19 mouse cellular contexts compared by ENCODE assay signal in genomic region chr8:61527037-61527436, GRCm38 (mm10). TPM values are rescaled to one million over a fixed set of nuclear protein-coding genes. Genes with fewer than 3 reads are reported as not detected.
DNase-seq lines count a peak whose midpoint lies in the region; ATAC-seq and TF ChIP-seq lines count a peak whose summit lies in the region.
"Had no signal": no experiment of that assay in that cellular context is flagged by ENCODE, and none has a peak within 500 bp of the region (broad histone marks: within the 10 kb centered on the region; RNA-seq: fewer than 3 reads in every experiment).

No protein-coding gene starts in this region.

- H3K9ac ChIP-seq in forebrain, postnatal 0 days: no peak overlapping the region
- no peak overlapping the region for H3K9ac ChIP-seq in forebrain, embryonic 13.5 days
- H3K9ac ChIP-seq in lung, postnatal 0 days (replicated peaks; ENCODE audit: low read depth): no peak overlapping the region
- H3K9ac ChIP-seq in embryonic facial prominence, embryonic 15.5 days: no peak overlapping the region
- H3K9ac ChIP-seq in stomach, postnatal 0 days (ENCODE audit: low read length): no peak overlapping the region

- H3K4me2 ChIP-seq in forebrain, postnatal 0 days (ENCODE audit: low read depth): no peak overlapping the region
- no peak overlapping the region for H3K4me2 ChIP-seq in forebrain, embryonic 13.5 days
- no peak overlapping the region for H3K4me2 ChIP-seq in lung, postnatal 0 days (replicated peaks; ENCODE audit: low read depth, low read length)
- H3K4me2 ChIP-seq in embryonic facial prominence, embryonic 15.5 days (replicated peaks): no peak overlapping the region
- H3K4me2 ChIP-seq in stomach, postnatal 0 days (replicated peaks; ENCODE audit: low read depth): no peak overlapping the region

- no peaks in the 10 kb centered on the region for H3K27me3 ChIP-seq in forebrain, postnatal 0 days (ENCODE audit: insufficient read depth, low read length)
- no peaks in the 10 kb centered on the region for H3K27me3 ChIP-seq in forebrain, embryonic 13.5 days
- no peaks in the 10 kb centered on the region for H3K27me3 ChIP-seq in lung, postnatal 0 days (replicated peaks; ENCODE audit: insufficient read depth, low read length)
- H3K27me3 ChIP-seq in embryonic facial prominence, embryonic 15.5 days: no peaks in the 10 kb centered on the region
- no peaks in the 10 kb centered on the region for H3K27me3 ChIP-seq in stomach, postnatal 0 days (ENCODE audit: control insufficient read depth, insufficient read depth, low read length)

- no peak overlapping the region for H3K27ac ChIP-seq in forebrain, postnatal 0 days (ENCODE audit: low read depth, low read length)
- no peak overlapping the region for H3K27ac ChIP-seq in forebrain, embryonic 13.5 days
- no peak overlapping the region for H3K27ac ChIP-seq in lung, postnatal 0 days (ENCODE audit: low read length)
- H3K27ac ChIP-seq in embryonic facial prominence, embryonic 15.5 days (replicated peaks): 0 out of 2 replicates have a peak overlapping the region, but pooled peaks have one; percentile 8
- no peak overlapping the region for H3K27ac ChIP-seq in stomach, postnatal 0 days (replicated peaks)

- no peaks in the 10 kb centered on the region for H3K9me3 ChIP-seq in forebrain, postnatal 0 days (ENCODE audit: low read length)
- H3K9me3 ChIP-seq in forebrain, embryonic 13.5 days (replicated peaks): no peaks in the 10 kb centered on the region
- H3K9me3 ChIP-seq in lung, postnatal 0 days (ENCODE audit: low read length): no peaks in the 10 kb centered on the region
- H3K9me3 ChIP-seq in embryonic facial prominence, embryonic 15.5 days (replicated peaks): no peaks in the 10 kb centered on the region
- H3K9me3 ChIP-seq in stomach, postnatal 0 days (ENCODE audit: control insufficient read depth, low read length): no peaks in the 10 kb centered on the region

- ATAC-seq in forebrain, postnatal 0 days: peak; percentile 76
- ATAC-seq in forebrain, embryonic 13.5 days: no peak
- peak; percentile 35 for ATAC-seq in lung, postnatal 0 days
- no peak; the same call in 1 of the 2 replicates for ATAC-seq in embryonic facial prominence, embryonic 15.5 days (ENCODE audit: insufficient number of reproducible peaks, low FRiP score, low TSS enrichment, low read depth)
- peak; percentile 64; the same call in 1 of the 2 replicates for ATAC-seq in stomach, postnatal 0 days (ENCODE audit: low FRiP score, low TSS enrichment)
- ATAC-seq: forebrain, embryonic 14.5 days; forebrain, embryonic 16.5 days had no signal

- no peak overlapping the region for H3K4me3 ChIP-seq in forebrain, postnatal 0 days (ENCODE audit: low read depth, low read length)
- no peak overlapping the region for H3K4me3 ChIP-seq in forebrain, embryonic 13.5 days
- no peak overlapping the region for H3K4me3 ChIP-seq in lung, postnatal 0 days (ENCODE audit: low read depth, low read length)
- H3K4me3 ChIP-seq in embryonic facial prominence, embryonic 15.5 days (replicated peaks): no peak overlapping the region
- no peak overlapping the region for H3K4me3 ChIP-seq in stomach, postnatal 0 days (ENCODE audit: low read depth, low read length)

- intact Hi-C loops in heart, postnatal 25 days (cut with DNase I): loop anchor here (10.0 kb wide), 1 partner anchor 528 kb away; no protein-coding TSS in a partner anchor

- WGBS in forebrain, postnatal 0 days: 78% methylated on average over 14 of the region's 14 CpGs
- WGBS in forebrain, embryonic 13.5 days: 87% methylated on average over 14 of the region's 14 CpGs
- 77% methylated on average over 14 of the region's 14 CpGs for WGBS in lung, postnatal 0 days
- 64% methylated on average over 14 of the region's 14 CpGs for WGBS in embryonic facial prominence, embryonic 15.5 days
- 63% methylated on average over 14 of the region's 14 CpGs for WGBS in stomach, postnatal 0 days

- peak; percentile 22 for DNase-seq in forebrain, postnatal 0 days
- DNase-seq in lung, postnatal 0 days (ENCODE audit: low spot score): peak; percentile 18
- no peak for DNase-seq in lung, postnatal 25 days (ENCODE audit: low spot score)
- DNase-seq in stomach, postnatal 0 days (ENCODE audit: low spot score): no peak
- no peak for DNase-seq in heart, postnatal 25 days (ENCODE audit: low spot score)
- DNase-seq in spleen, adult 12 weeks (ENCODE audit: low spot score): no peak
- DNase-seq: adrenal gland, adult 2 months; adrenal gland, postnatal 10 days; adrenal gland, postnatal 25 days; cerebellum, adult 11 months; cerebellum, adult 18-20 months; cerebellum, adult 8-10 months; cerebellum, adult 9-11 months; cerebellum, postnatal 14 days; cerebellum, postnatal 36 days had no signal

- TF ChIP-seq CTCF in forebrain, postnatal 0 days (IDR thresholded peaks at IDR 0.05; ENCODE audit: low read depth): no peak
- TF ChIP-seq CTCF in lung, postnatal 0 days (IDR thresholded peaks at IDR 0.05): no peak
- no peak for TF ChIP-seq CTCF in stomach, postnatal 0 days (IDR thresholded peaks at IDR 0.05; ENCODE audit: low read depth)

- H3K36me3 ChIP-seq in forebrain, postnatal 0 days (ENCODE audit: insufficient read depth): no peaks in the 10 kb centered on the region
- H3K36me3 ChIP-seq in forebrain, embryonic 13.5 days (ENCODE audit: poor library complexity, severe bottlenecking): peaks cover 47% of the 10 kb centered on the region
- H3K36me3 ChIP-seq in lung, postnatal 0 days (ENCODE audit: insufficient read depth, low read length): no peaks in the 10 kb centered on the region
- peaks cover 69% of the 10 kb centered on the region for H3K36me3 ChIP-seq in embryonic facial prominence, embryonic 15.5 days
- peaks cover 13% of the 10 kb centered on the region for H3K36me3 ChIP-seq in stomach, postnatal 0 days (ENCODE audit: control insufficient read depth, insufficient read depth, low read length)

- H3K4me1 ChIP-seq in forebrain, postnatal 0 days (ENCODE audit: insufficient read depth): no peaks in the 10 kb centered on the region
- H3K4me1 ChIP-seq in forebrain, embryonic 13.5 days: no peaks in the 10 kb centered on the region
- no peaks in the 10 kb centered on the region for H3K4me1 ChIP-seq in lung, postnatal 0 days (ENCODE audit: insufficient read depth, low read depth, low read length)
- no peaks in the 10 kb centered on the region for H3K4me1 ChIP-seq in embryonic facial prominence, embryonic 15.5 days
- no peaks in the 10 kb centered on the region; the same call in 1 of the 2 replicates for H3K4me1 ChIP-seq in stomach, postnatal 0 days (replicated peaks; ENCODE audit: control insufficient read depth, insufficient read depth)

- no peak for TF ChIP-seq EP300 in lung, postnatal 0 days (IDR thresholded peaks at IDR 0.05)
- TF ChIP-seq EP300 in stomach, postnatal 0 days (optimal IDR thresholded peaks at IDR 0.05): no peak

RNA-seq across cellular contexts. Expression of gene Cbr4, which starts 39.5 kb away (rescaled TPM):
- 8.3 and 12.2 TPM in 2 replicates for total RNA-seq in forebrain, postnatal 0 days (2014; rRNA removed)
- 23.0 and 28.9 TPM in 2 replicates for polyA plus RNA-seq in forebrain, postnatal 0 days (2015; fragmentation: Nextera tagmentation; extraction: Ambion mirVana)
- 25.1 and 26.6 TPM in 2 replicates for polyA plus RNA-seq in forebrain, embryonic 13.5 days (2015; fragmentation: Nextera tagmentation; extraction: Ambion mirVana)
- 33.2 and 37.7 TPM in 2 replicates for polyA plus RNA-seq in lung, postnatal 0 days (2015; fragmentation: Nextera tagmentation; extraction: Ambion mirVana)
- polyA plus RNA-seq in embryonic facial prominence, embryonic 15.5 days (2015; fragmentation: Nextera tagmentation; extraction: Ambion mirVana): 27.7 and 27.8 TPM in 2 replicates
- polyA plus RNA-seq in stomach, postnatal 0 days (2015; fragmentation: Nextera tagmentation; extraction: Ambion mirVana): 42.7 and 47.0 TPM in 2 replicates
- 10 to 100 TPM; 69.8 to 80.8 TPM for total RNA-seq in heart, postnatal 25 days (2021)

Comparison
In these comparisons a context has a peak if more than half of its experiments do, and no peak if none do; other contexts are left out.
1. ATAC-seq: peak in forebrain, postnatal 0 days (single experiment), lung, postnatal 0 days (single experiment) and stomach, postnatal 0 days (single experiment); none in forebrain, embryonic 13.5 days (single experiment) and embryonic facial prominence, embryonic 15.5 days (single experiment).
2. DNase-seq: peak in forebrain, postnatal 0 days (single experiment) and lung, postnatal 0 days (single experiment); none in lung, postnatal 25 days (single experiment), stomach, postnatal 0 days (single experiment), heart, postnatal 25 days (single experiment) and spleen, adult 12 weeks (single experiment).